ENCODE assay signal across 8 mouse cellular contexts in genomic region chr16:17405271-17405696, GRCm38 (mm10). TPM values are rescaled to one million over a fixed set of nuclear protein-coding genes. Genes with fewer than 3 reads are reported as not detected.
A peak's percentile ranks its signal among the peaks of the same experiment; 100 is the strongest.
DNase-seq lines count a peak whose midpoint lies in the region; ATAC-seq and TF ChIP-seq lines count a peak whose summit lies in the region.

No protein-coding gene starts in this region.

- peak overlapping the region; percentile 80 for H3K4me3 ChIP-seq in embryonic facial prominence, embryonic 13.5 days
- peak overlapping the region; percentile 98 for H3K4me3 ChIP-seq in kidney, adult 2 months (ENCODE audit: insufficient read depth, low read depth, low read length)
- peak overlapping the region; percentile 85 for H3K4me3 ChIP-seq in limb, embryonic 10.5 days
- H3K4me3 ChIP-seq in midbrain, embryonic 10.5 days, result peak overlapping the region; percentile 87
- H3K4me3 ChIP-seq in testis, adult 2 months (ENCODE audit: control insufficient read depth, low read depth, low read length), result peak overlapping the region; percentile 100

- H3K4me1 ChIP-seq in embryonic facial prominence, embryonic 13.5 days, result peaks cover 17% of the 10 kb centered on the region
- peaks cover 13% of the 10 kb centered on the region for H3K4me1 ChIP-seq in kidney, adult 2 months (ENCODE audit: control insufficient read depth, insufficient read depth, low read length)
- peaks cover 25% of the 10 kb centered on the region for H3K4me1 ChIP-seq in limb, embryonic 10.5 days
- H3K4me1 ChIP-seq in midbrain, embryonic 10.5 days, result peaks cover 26% of the 10 kb centered on the region
- peaks cover 2% of the 10 kb centered on the region; the same call in 1 of the 2 replicates for H3K4me1 ChIP-seq in testis, adult 2 months (ENCODE audit: control insufficient read depth, insufficient read depth, low read length)

- no peak for TF ChIP-seq CTCF in kidney, adult 2 months (conservative IDR thresholded peaks at IDR 0.05; ENCODE audit: insufficient read depth, insufficient read length, low read depth, low read length)
- no peak for TF ChIP-seq CTCF in testis, adult 2 months (IDR thresholded peaks at IDR 0.05; ENCODE audit: control insufficient read depth, insufficient read depth, insufficient replicate concordance, low read depth, low read length)

- peak overlapping the region; percentile 77 for H3K4me2 ChIP-seq in embryonic facial prominence, embryonic 13.5 days

- H3K9me3 ChIP-seq in embryonic facial prominence, embryonic 13.5 days, result no peaks in the 10 kb centered on the region
- H3K9me3 ChIP-seq in limb, embryonic 10.5 days (replicated peaks), result no peaks in the 10 kb centered on the region
- no peaks in the 10 kb centered on the region for H3K9me3 ChIP-seq in midbrain, embryonic 10.5 days (replicated peaks)

- WGBS in embryonic facial prominence, embryonic 13.5 days, result under 1% methylated on average over 22 of the region's 22 CpGs
- WGBS in kidney, adult 2 months, result under 1% methylated on average over 22 of the region's 22 CpGs
- WGBS in limb, embryonic 10.5 days, result 0% methylated on average over 22 of the region's 22 CpGs
- WGBS in midbrain, embryonic 10.5 days, result under 1% methylated on average over 22 of the region's 22 CpGs

- no peak for TF ChIP-seq POLR2A in kidney, adult 2 months (IDR thresholded peaks at IDR 0.05; ENCODE audit: low read depth, low read length)
- TF ChIP-seq POLR2A in testis, adult 2 months (IDR thresholded peaks at IDR 0.05; ENCODE audit: control insufficient read depth, low read depth, low read length), result no peak; the same call in 1 of the 2 replicates

- no peaks in the 10 kb centered on the region for H3K27me3 ChIP-seq in embryonic facial prominence, embryonic 13.5 days
- no peaks in the 10 kb centered on the region for H3K27me3 ChIP-seq in kidney, adult 2 months (replicated peaks; ENCODE audit: control insufficient read depth, insufficient read depth, low read length)
- H3K27me3 ChIP-seq in limb, embryonic 10.5 days (ENCODE audit: low read depth, poor library complexity, severe bottlenecking), result no peaks in the 10 kb centered on the region
- no peaks in the 10 kb centered on the region for H3K27me3 ChIP-seq in midbrain, embryonic 10.5 days (ENCODE audit: low read depth, poor library complexity, severe bottlenecking)
- no peaks in the 10 kb centered on the region for H3K27me3 ChIP-seq in testis, adult 2 months (ENCODE audit: control insufficient read depth, insufficient read depth, low read length)

- ATAC-seq in activated CD4-positive, CD25-positive, alpha-beta regulatory T cell, adult 4 months, result peak; percentile 31
- peak; percentile 69 for ATAC-seq in embryonic facial prominence, embryonic 13.5 days (ENCODE audit: insufficient number of reproducible peaks, insufficient read depth, low FRiP score, low TSS enrichment, low read depth)

- peak overlapping the region; percentile 58 for H3K27ac ChIP-seq in embryonic facial prominence, embryonic 13.5 days
- peak overlapping the region; percentile 79 for H3K27ac ChIP-seq in kidney, adult 2 months (ENCODE audit: insufficient read depth, low read depth, low read length)
- H3K27ac ChIP-seq in limb, embryonic 10.5 days, result peak overlapping the region; percentile 86
- H3K27ac ChIP-seq in midbrain, embryonic 10.5 days (replicated peaks), result peak overlapping the region; percentile 93
- peak overlapping the region; percentile 80 for H3K27ac ChIP-seq in testis, adult 2 months (ENCODE audit: control insufficient read depth, insufficient read depth, low read depth, low read length)

- H3K9ac ChIP-seq in embryonic facial prominence, embryonic 13.5 days, result peak overlapping the region; percentile 87

- H3K36me3 ChIP-seq in embryonic facial prominence, embryonic 13.5 days, result peaks cover 7% of the 10 kb centered on the region
- H3K36me3 ChIP-seq in kidney, adult 2 months (ENCODE audit: control insufficient read depth, insufficient read depth, low read length), result no peaks in the 10 kb centered on the region; the same call in 1 of the 2 replicates
- H3K36me3 ChIP-seq in limb, embryonic 10.5 days, result peaks cover 10% of the 10 kb centered on the region; the same call in 1 of the 2 replicates
- peaks cover 8% of the 10 kb centered on the region for H3K36me3 ChIP-seq in midbrain, embryonic 10.5 days
- no peaks in the 10 kb centered on the region for H3K36me3 ChIP-seq in testis, adult 2 months (ENCODE audit: control insufficient read depth, insufficient read depth, low read length)

- DNase-seq in 3134 (ENCODE audit: extremely low read depth, insufficient read length, low spot score), result peak; percentile 88
- DNase-seq in heart, adult 8-10 months (ENCODE audit: low spot score), result peak; percentile 62
- peak; percentile 83 for DNase-seq in kidney, adult 2 months
- DNase-seq in limb, embryonic 10.5 days (ENCODE audit: low spot score), result no peak
- no peak for DNase-seq in midbrain, embryonic 10.5 days (ENCODE audit: low spot score)

RNA-seq across cellular contexts. Expression of gene Snap29, which starts 0.5 kb away (rescaled TPM):
- 10 to 100 TPM in 1 of 2 experiments, 1 to 10 TPM in 1; 8.3 to 16.7 TPM for polyA plus RNA-seq in activated CD4-positive, CD25-positive, alpha-beta regulatory T cell, adult 4 months (2017; shearing (Covaris generic))
- 13.2 and 15.5 TPM in 2 replicates for polyA plus RNA-seq in embryonic facial prominence, embryonic 13.5 days (2015; fragmentation: Nextera tagmentation; extraction: Ambion mirVana)
- total RNA-seq in heart, adult 8-10 months (2022), result 10 to 100 TPM; 16.1 to 18.4 (median 16.9) TPM
- 8.9 and 11.4 TPM in 2 replicates for polyA plus RNA-seq in kidney, adult 2 months (2012; rRNA removed)
- polyA plus RNA-seq in limb, embryonic 10.5 days (2016; fragmentation: Nextera tagmentation; extraction: Ambion mirVana), result 8.5 and 11.7 TPM in 2 replicates
- 11.3 and 13.7 TPM in 2 replicates for polyA plus RNA-seq in midbrain, embryonic 10.5 days (2016; fragmentation: Nextera tagmentation; extraction: Ambion mirVana)
- 7.1 and 8.3 TPM in 2 replicates for polyA plus RNA-seq in testis, adult 2 months (2012; rRNA removed)

RNA-seq across cellular contexts. Expression of gene Pi4ka, which starts 0.8 kb away (rescaled TPM):
- 10 to 100 TPM; 42.5 to 51.8 TPM for polyA plus RNA-seq in activated CD4-positive, CD25-positive, alpha-beta regulatory T cell, adult 4 months (2017; shearing (Covaris generic))
- polyA plus RNA-seq in embryonic facial prominence, embryonic 13.5 days (2015; fragmentation: Nextera tagmentation; extraction: Ambion mirVana), result 35.5 and 37.9 TPM in 2 replicates
- total RNA-seq in heart, adult 8-10 months (2022), result 10 to 100 TPM; 54.5 to 60.8 (median 58.6) TPM
- 105 and 124 TPM in 2 replicates for polyA plus RNA-seq in kidney, adult 2 months (2012; rRNA removed)
- 30.1 and 37.6 TPM in 2 replicates for polyA plus RNA-seq in limb, embryonic 10.5 days (2016; fragmentation: Nextera tagmentation; extraction: Ambion mirVana)
- 34.3 and 43.9 TPM in 2 replicates for polyA plus RNA-seq in midbrain, embryonic 10.5 days (2016; fragmentation: Nextera tagmentation; extraction: Ambion mirVana)
- polyA plus RNA-seq in testis, adult 2 months (2012; rRNA removed), result 87.0 and 88.7 TPM in 2 replicates

RNA-seq across cellular contexts. Expression of gene Crkl, which starts 46.5 kb away (rescaled TPM):
- polyA plus RNA-seq in activated CD4-positive, CD25-positive, alpha-beta regulatory T cell, adult 4 months (2017; shearing (Covaris generic)), result 10 to 100 TPM; 16.6 to 21.2 TPM
- 83.3 and 84.3 TPM in 2 replicates for polyA plus RNA-seq in embryonic facial prominence, embryonic 13.5 days (2015; fragmentation: Nextera tagmentation; extraction: Ambion mirVana)
- 10 to 100 TPM; 22.8 to 29.8 (median 28.1) TPM for total RNA-seq in heart, adult 8-10 months (2022)
- 34.4 and 43.3 TPM in 2 replicates for polyA plus RNA-seq in kidney, adult 2 months (2012; rRNA removed)
- 83.6 and 84.0 TPM in 2 replicates for polyA plus RNA-seq in limb, embryonic 10.5 days (2016; fragmentation: Nextera tagmentation; extraction: Ambion mirVana)
- 69.2 and 71.6 TPM in 2 replicates for polyA plus RNA-seq in midbrain, embryonic 10.5 days (2016; fragmentation: Nextera tagmentation; extraction: Ambion mirVana)
- 12.1 and 15.5 TPM in 2 replicates for polyA plus RNA-seq in testis, adult 2 months (2012; rRNA removed)

Comparison
In these comparisons a context has a peak if more than half of its experiments do, and no peak if none do; other contexts are left out.
1. DNase-seq: peak in 3134 (single experiment), heart, adult 8-10 months (single experiment) and kidney, adult 2 months (single experiment); none in limb, embryonic 10.5 days (single experiment) and midbrain, embryonic 10.5 days (single experiment).
2. Peak in every context shown above with its lines, with median percentiles within 50 percentile points of each other: H3K27ac ChIP-seq and H3K4me3 ChIP-seq.